Mouse (Mus musculus) midbrain, embryonic 12.5 days (tissue): ENCODE measurements around the gene Tmem164. TPM values are rescaled to one million over a fixed set of nuclear protein-coding genes. Genes with fewer than 3 reads are reported as not detected.
A peak's percentile ranks its signal among the peaks of the same experiment; 100 is the strongest.
"Not testable (repeated sequence)": the region's sequence is repeated elsewhere in the genome, so short reads cannot be mapped to it uniquely, and the experiment has no call there.

Experiments used
- ATAC-seq: fragments of 200-750 bp; cut with Nextera tagmentation; 2 replicates; pipeline ENCODE4 v1.8.0; 2017; ENCODE audit warnings: low read depth, moderate TSS enrichment, moderate library complexity; ENCODE audit not compliant: low FRiP score
- H3K27ac ChIP-seq: fragments of 300-500 bp; sonication (generic); replicated peaks from 2 replicates; pipeline ENCODE4 v1.5.1; 2016; ENCODE audit warnings: mild to moderate bottlenecking
- H3K27me3 ChIP-seq: fragments of 300-500 bp; sonication (generic); 2 replicates; pipeline ENCODE4 v1.6.1; 2016; ENCODE audit warnings: mild to moderate bottlenecking
- H3K36me3 ChIP-seq: fragments of 300-500 bp; sonication (generic); 2 replicates; pipeline ENCODE4 v1.6.1; 2016
- H3K4me1 ChIP-seq: fragments of 300-500 bp; sonication (generic); 2 replicates; pipeline ENCODE4 v1.6.1; 2016
- H3K4me2 ChIP-seq: fragments of 300-500 bp; sonication (generic); replicated peaks from 2 replicates; pipeline ENCODE4 v1.6.1; 2016; ENCODE audit warnings: mild to moderate bottlenecking, moderate library complexity
- H3K4me3 ChIP-seq: fragments of 300-500 bp; sonication (generic); 2 replicates; pipeline ENCODE4 v1.5.1; 2016; ENCODE audit warnings: mild to moderate bottlenecking
- H3K9ac ChIP-seq: fragments of 300-500 bp; sonication (generic); replicated peaks from 2 replicates; pipeline ENCODE4 v1.6.1; 2016; ENCODE audit warnings: mild to moderate bottlenecking, moderate library complexity
- H3K9me3 ChIP-seq: fragments of 300-500 bp; sonication (generic); 2 replicates; pipeline ENCODE4 v1.6.1; 2016; ENCODE audit warnings: mild to moderate bottlenecking
- WGBS: fragments of 180-500 bp; shearing (Covaris S2); methylation state at CpG from one replicate; pipeline ENCODE4 v1.1.7; 2016; 5-methylcytosine and 5-hydroxymethylcytosine counted together
- polyA plus RNA-seq: library from polyadenylated mRNA; unstranded; fragments of >200 nt; fragmentation: Nextera tagmentation; extraction: Ambion mirVana; gene quantifications from 2 replicates; pipeline ENCODE4 v1.2.1, GENCODE M21; 2016

Tmem164 gene
- polyA plus RNA-seq, result 44.3 and 47.3 TPM in 2 replicates

DNA sequence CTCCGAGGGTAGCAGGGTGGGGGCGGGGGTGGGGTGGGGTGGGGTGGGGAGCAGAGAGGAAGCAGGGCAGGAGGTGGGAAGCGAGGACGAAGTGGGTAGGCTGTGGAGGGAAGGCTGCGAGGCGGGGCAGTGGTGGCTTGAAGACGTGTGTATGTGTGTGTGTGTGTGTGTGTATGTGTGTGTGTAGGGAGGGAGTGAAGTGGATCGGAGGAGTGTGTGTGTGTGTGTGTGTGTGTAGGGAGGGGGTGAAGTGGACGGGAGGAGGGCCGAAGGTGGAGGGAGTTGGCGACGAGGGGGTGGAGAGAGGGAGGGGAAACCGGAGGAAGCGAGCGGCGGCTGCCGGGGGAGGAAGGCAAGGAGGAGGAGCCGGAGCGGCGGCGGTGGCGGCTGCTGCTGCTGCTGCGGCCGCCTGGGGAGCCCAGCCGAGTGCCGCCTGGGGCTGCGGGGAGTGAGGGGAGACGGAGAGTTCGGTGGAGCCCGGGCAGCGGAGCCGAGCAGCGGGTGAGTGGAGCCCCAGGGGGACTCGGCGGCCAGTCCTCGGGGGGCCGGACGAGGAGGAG, at the start of gene Tmem164:
Tmem164 (plus strand) TSS at position 351 of the 560 bp plus-strand sequence.
- peak within 1 kb of the TSS; percentile 65 for H3K4me2 ChIP-seq
- no peaks in the 10 kb centered on the region for H3K36me3 ChIP-seq
- 17% methylated on average over 18 of the region's 38 CpGs for WGBS
- peak within 1 kb of the TSS; percentile 71 for H3K9ac ChIP-seq
- peak; percentile 85 for ATAC-seq
- H3K27me3 ChIP-seq, result peaks cover 58% of the 10 kb centered on the region
- H3K27ac ChIP-seq, result peak within 1 kb of the TSS; percentile 85
- H3K4me3 ChIP-seq, result peak within 1 kb of the TSS; percentile 68
- H3K4me1 ChIP-seq, result peaks cover 19% of the 10 kb centered on the region
- H3K9me3 ChIP-seq, result no peaks in the 10 kb centered on the region

DNA sequence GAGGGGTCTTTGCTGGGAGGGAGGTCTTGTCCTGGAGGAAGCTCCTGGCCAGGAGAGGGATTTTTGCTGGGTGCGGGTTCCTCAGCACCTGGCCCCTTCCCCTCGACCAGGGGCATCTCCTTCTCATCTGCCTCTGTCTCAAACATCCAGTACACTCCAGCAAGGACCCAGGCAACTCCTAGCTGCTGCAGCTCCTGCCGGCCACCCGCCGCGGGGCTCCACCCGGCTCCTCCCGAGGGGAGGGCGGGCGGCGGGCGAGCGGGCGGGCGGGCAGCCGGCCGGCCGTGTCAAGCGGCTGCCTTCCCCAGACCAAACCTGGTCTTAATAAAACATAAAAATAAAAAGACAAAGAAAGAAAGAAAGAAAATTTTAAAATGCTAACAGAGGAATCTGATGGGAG, 48.2 kb upstream of the Tmem164 start:
- ATAC-seq, H3K9me3 ChIP-seq: not testable (repeated sequence)
- 23% methylated on average over 14 of the region's 19 CpGs for WGBS

DNA sequence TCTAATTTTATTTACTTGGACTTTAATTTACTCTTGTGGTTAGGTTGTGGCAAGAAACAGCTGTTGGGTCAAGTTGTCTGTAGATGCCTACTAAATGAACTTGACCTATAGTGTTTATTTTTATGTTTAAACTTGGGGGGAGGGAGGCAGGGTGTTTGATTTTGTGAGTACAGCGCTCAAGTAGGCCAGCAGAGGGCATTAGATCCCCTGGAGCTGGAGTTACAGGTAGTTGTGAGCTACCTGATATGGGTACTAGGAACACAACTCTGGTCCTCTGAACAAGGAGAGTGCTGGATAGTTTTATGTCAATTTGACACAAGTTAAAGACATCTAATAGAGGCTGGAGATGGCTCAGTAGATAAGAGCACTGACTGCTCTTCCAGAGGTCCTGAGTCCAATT, 34.0 kb upstream of the Tmem164 start:
- Histone ChIP-seq H3K9ac (no peak overlapping the region), H3K4me3 (no peak overlapping the region), H3K4me1 (no peaks in the 10 kb centered on the region), H3K27ac (no peak overlapping the region), H3K36me3 (no peaks in the 10 kb centered on the region), H3K4me2 (no peak overlapping the region), H3K27me3 (peaks cover 12% of the 10 kb centered on the region; the same call in 1 of the 2 replicates), H3K9me3 (no peaks in the 10 kb centered on the region)
- 39% methylated on average over 1 of the region's 1 CpGs for WGBS
- ATAC-seq, result no peak

More for the DNA sequence above, 48.2 kb upstream of the Tmem164 start:
- 0 out of 2 replicates have a peak overlapping the region, but pooled peaks have one; percentile 17 for H3K4me2 ChIP-seq
- not testable (repeated sequence) for H3K36me3 ChIP-seq, H3K4me3 ChIP-seq, H3K9ac ChIP-seq, H3K27ac ChIP-seq, H3K27me3 ChIP-seq, H3K4me1 ChIP-seq

DNA sequence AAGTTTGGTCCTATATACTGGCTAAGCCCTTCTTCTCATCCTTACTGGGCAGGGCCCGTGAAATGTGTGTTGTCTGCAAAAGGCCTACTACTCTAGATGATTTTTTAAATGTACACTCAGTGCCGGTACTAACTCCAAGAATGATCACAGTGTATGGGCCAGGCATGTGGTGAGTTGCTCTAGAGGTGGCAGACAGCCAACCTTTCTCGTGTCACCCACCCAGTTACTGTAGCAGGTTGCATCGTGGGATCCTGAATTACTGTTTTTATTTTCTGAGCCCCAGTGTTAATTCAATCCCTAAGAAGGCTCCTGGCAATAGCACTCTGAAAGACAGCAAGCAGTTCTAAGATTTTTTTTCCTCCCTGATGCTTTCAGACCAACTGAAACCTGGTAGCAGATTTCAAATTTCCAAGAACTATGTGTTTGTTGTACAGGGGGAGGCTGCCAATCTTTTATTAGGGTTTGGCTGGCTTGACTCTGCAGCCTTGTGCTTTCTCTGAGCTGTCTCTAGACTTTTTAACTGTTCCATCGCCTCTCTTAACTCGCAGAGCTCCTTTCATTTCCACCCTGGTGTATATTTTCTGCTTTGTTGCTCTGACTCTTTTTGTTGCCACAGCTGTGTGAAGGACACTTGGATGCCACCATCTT, 31.0 kb upstream of the Tmem164 start:
- no peak overlapping the region for H3K9ac ChIP-seq
- no peaks in the 10 kb centered on the region for H3K9me3 ChIP-seq
- WGBS, result 76% methylated on average over 6 of the region's 6 CpGs
- ATAC-seq, result no peak
- H3K27me3 ChIP-seq, result 0 out of 2 replicates have a peak, but pooled peaks cover 7% of the 10 kb centered on the region
- no peaks in the 10 kb centered on the region for H3K4me1 ChIP-seq
- no peak overlapping the region for H3K27ac ChIP-seq
- H3K4me3 ChIP-seq, result no peak overlapping the region
- no peak overlapping the region for H3K4me2 ChIP-seq
- H3K36me3 ChIP-seq, result no peaks in the 10 kb centered on the region

GRCm38 (mm10) chrX:142664704-142665422, 16.3 kb upstream of the Tmem164 start:
- WGBS, result 80% methylated on average over 4 of the region's 4 CpGs
- Histone ChIP-seq H3K27me3 (peaks cover 42% of the 10 kb centered on the region), H3K4me3 (no peak overlapping the region), H3K9me3 (no peaks in the 10 kb centered on the region), H3K9ac (no peak overlapping the region), H3K36me3 (no peaks in the 10 kb centered on the region), H3K4me1 (no peaks in the 10 kb centered on the region), H3K4me2 (no peak overlapping the region), H3K27ac (no peak overlapping the region)
- ATAC-seq, result no peak

GRCm38 (mm10) chrX:142665423-142665805, 15.8 kb upstream of the Tmem164 start:
- H3K4me2 ChIP-seq, result no peak overlapping the region
- H3K4me1 ChIP-seq, result no peaks in the 10 kb centered on the region
- H3K27me3 ChIP-seq, result peaks cover 45% of the 10 kb centered on the region
- H3K27ac ChIP-seq, result no peak overlapping the region
- H3K9me3 ChIP-seq, result no peaks in the 10 kb centered on the region
- no peak for ATAC-seq
- H3K9ac ChIP-seq, result no peak overlapping the region
- no peak overlapping the region for H3K4me3 ChIP-seq
- no peaks in the 10 kb centered on the region for H3K36me3 ChIP-seq

DNA sequence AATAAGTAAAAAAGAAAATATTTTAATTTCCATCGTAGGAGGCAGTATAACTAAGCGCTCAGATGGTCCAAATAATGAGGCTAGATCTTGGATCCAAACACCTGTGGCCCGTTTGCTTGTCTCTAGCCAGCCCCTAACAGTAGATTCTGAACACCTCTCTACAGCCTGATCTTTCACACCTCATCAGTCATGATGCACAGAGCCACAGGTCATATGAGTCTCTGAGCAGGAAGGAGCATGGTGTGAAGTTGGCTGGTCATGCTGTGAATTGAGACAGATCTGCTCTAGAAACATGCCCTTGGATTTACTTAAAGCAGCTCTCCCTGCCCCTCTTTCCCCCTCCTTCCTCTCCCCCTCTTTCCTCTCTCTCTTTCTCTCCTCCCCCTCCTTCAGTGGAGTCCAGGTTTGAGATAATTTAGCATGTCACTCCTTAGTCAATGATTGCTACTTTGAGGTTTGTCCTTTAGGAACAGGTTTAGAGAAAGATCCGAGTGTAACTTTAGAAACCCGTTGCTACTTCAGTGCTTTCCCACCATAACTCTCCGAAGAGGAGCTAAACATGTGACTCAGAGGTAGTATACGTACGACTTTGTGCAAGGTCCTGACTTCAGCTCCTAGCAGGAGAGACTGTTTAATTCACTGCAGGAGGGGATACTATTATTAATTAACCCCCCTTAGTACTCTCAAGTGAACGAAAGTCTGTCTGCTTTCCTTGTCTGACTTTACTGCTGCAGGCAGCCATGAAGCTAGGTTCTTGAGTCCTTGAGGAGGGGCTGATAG, 11.7 kb upstream of the Tmem164 start:
- H3K4me1 ChIP-seq, result no peaks in the 10 kb centered on the region
- H3K4me2 ChIP-seq, result no peak overlapping the region
- peaks cover 30% of the 10 kb centered on the region for H3K27me3 ChIP-seq
- no peaks in the 10 kb centered on the region for H3K36me3 ChIP-seq
- 78% methylated on average over 9 of the region's 9 CpGs for WGBS
- H3K9ac ChIP-seq, result no peak overlapping the region
- H3K4me3 ChIP-seq, result no peak overlapping the region
- H3K27ac ChIP-seq, result no peak overlapping the region
- ATAC-seq, result no peak
- H3K9me3 ChIP-seq, result no peaks in the 10 kb centered on the region

DNA sequence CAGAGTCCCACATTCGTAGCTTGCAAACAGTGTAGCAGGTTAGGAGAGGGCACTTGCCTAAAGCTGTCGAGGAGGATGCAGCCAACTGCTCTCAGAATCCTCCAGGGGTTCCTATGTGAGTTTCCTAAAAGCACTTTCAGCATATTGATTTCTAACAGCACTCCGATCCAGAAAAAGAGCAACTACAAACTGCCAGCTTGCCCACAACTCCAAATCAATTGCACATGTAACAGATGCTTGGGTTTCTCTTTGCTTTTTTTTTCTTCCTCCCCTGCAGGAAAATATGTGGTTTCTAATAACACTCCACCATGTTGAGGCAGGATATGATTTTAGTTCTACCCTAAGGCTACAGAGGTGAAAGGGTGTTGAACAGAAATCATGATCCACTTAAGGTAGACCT, 11.1 kb upstream of the Tmem164 start:
- Histone ChIP-seq H3K36me3 (no peaks in the 10 kb centered on the region), H3K4me1 (no peaks in the 10 kb centered on the region), H3K27me3 (peaks cover 33% of the 10 kb centered on the region), H3K9ac (no peak overlapping the region), H3K27ac (no peak overlapping the region), H3K4me2 (no peak overlapping the region), H3K9me3 (no peaks in the 10 kb centered on the region), H3K4me3 (no peak overlapping the region)
- no peak for ATAC-seq
- 61% methylated on average over 3 of the region's 3 CpGs for WGBS

DNA sequence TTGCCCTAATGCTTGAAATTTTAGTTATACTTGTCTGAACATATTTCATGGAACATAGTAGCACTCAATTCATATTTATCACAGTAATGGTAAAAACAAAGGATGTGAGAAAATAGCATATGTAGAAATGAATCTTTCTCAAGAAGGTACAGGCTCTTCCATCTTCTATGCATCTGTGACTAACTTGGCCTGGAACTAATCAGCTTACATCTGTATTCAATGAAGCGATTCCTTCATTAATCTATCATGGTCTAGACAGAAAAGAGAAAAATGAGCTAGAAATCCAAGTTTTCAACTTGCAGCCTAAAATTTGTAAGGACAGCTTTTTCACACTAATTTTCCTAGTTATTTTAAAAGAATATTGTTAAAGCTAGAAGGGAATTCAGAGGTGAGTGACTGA, 10.1 kb upstream of the Tmem164 start:
- H3K9me3 ChIP-seq, result no peaks in the 10 kb centered on the region
- H3K36me3 ChIP-seq, result no peaks in the 10 kb centered on the region
- ATAC-seq, result no peak
- no peak overlapping the region for H3K9ac ChIP-seq
- no peaks in the 10 kb centered on the region for H3K4me1 ChIP-seq
- no peak overlapping the region for H3K27ac ChIP-seq
- H3K4me3 ChIP-seq, result no peak overlapping the region
- peaks cover 26% of the 10 kb centered on the region for H3K27me3 ChIP-seq
- WGBS, result 75% methylated on average over 1 of the region's 1 CpGs
- no peak overlapping the region for H3K4me2 ChIP-seq

GRCm38 (mm10) chrX:142672701-142673100, 8.5 kb upstream of the Tmem164 start:
- 93% methylated on average over 1 of the region's 1 CpGs for WGBS

DNA sequence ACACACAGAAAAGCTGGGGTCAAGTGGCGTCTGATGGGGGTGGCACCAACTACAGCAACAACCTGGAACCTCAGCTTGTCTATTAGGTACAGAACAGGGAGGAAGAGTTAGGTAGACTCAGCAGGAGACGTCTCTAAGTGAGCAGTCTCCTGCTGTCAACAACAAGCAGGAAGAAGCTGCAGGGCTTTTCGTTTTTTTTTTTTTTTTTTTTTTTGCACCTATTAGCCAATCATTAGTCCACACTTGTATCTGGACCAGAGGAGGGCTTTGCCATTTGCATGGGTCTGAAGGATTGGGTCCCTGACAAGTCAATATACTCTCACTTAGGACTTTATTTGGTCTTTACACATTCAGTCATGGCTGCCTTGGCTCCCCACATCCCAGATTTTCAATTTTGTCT, 4.0 kb upstream of the Tmem164 start:
- no peak overlapping the region for H3K9ac ChIP-seq
- H3K27ac ChIP-seq, result no peak overlapping the region
- H3K4me1 ChIP-seq, result no peaks in the 10 kb centered on the region
- 42% methylated on average over 3 of the region's 3 CpGs for WGBS
- no peaks in the 10 kb centered on the region for H3K9me3 ChIP-seq
- no peaks in the 10 kb centered on the region for H3K36me3 ChIP-seq
- H3K4me3 ChIP-seq, result no peak overlapping the region
- no peak overlapping the region for H3K4me2 ChIP-seq
- no peak for ATAC-seq
- H3K27me3 ChIP-seq, result peaks cover 45% of the 10 kb centered on the region

More at GRCm38 (mm10) chrX:142672701-142673100, 8.5 kb upstream of the Tmem164 start:
- ATAC-seq, result no peak
- Histone ChIP-seq H3K36me3 (no peaks in the 10 kb centered on the region), H3K9me3 (no peaks in the 10 kb centered on the region), H3K9ac (no peak overlapping the region), H3K27ac (no peak overlapping the region), H3K27me3 (peaks cover 30% of the 10 kb centered on the region), H3K4me2 (no peak overlapping the region), H3K4me3 (no peak overlapping the region), H3K4me1 (no peaks in the 10 kb centered on the region)
